In genomic region chr19:5924713-5925093, GRCm38 (mm10) we compare ENCODE assay signal across 8 mouse cellular contexts. TPM values are rescaled to one million over a fixed set of nuclear protein-coding genes. Genes with fewer than 3 reads are reported as not detected.
DNase-seq lines count a peak whose midpoint lies in the region; ATAC-seq lines count a peak whose summit lies in the region.

Gene Cdc42ep2, minus strand, starts transcription at chr19:5924816.

- H3K4me1 ChIP-seq in hindbrain, embryonic 15.5 days (replicated peaks) = peaks cover 43% of the 10 kb centered on the region

- peak within 1 kb of the TSS; percentile 80 for H3K9ac ChIP-seq in hindbrain, embryonic 15.5 days

- no peaks in the 10 kb centered on the region for H3K27me3 ChIP-seq in hindbrain, embryonic 15.5 days

- no peaks in the 10 kb centered on the region for H3K9me3 ChIP-seq in hindbrain, embryonic 15.5 days

- H3K27ac ChIP-seq in hindbrain, embryonic 15.5 days (replicated peaks) = peak within 1 kb of the TSS; percentile 89

- H3K4me3 ChIP-seq in hindbrain, embryonic 15.5 days = peak within 1 kb of the TSS; percentile 63

- peak; percentile 95 for ATAC-seq in hindbrain, embryonic 15.5 days (ENCODE audit: low FRiP score, low read depth)

- H3K4me2 ChIP-seq in hindbrain, embryonic 15.5 days = peak within 1 kb of the TSS; percentile 81

- WGBS in hindbrain, embryonic 15.5 days = 0% methylated on average over 18 of the region's 18 CpGs

- H3K36me3 ChIP-seq in hindbrain, embryonic 15.5 days = no peaks in the 10 kb centered on the region

- peak; percentile 88 for DNase-seq in T-cell, adult 2 months (ENCODE audit: low spot score)
- DNase-seq in cerebellum, postnatal 36 days = peak; percentile 94 to 97
- DNase-seq in frontal cortex, postnatal 36 days (ENCODE audit: low spot score in 2 of 2) = peak; percentile 90 to 91
- DNase-seq in left cerebral cortex, adult 11 months (ENCODE audit: low spot score) = peak; percentile 89
- peak; percentile 98 for DNase-seq in lung, postnatal 4 days
- peak; percentile 81 for DNase-seq in retina, postnatal 7 days (ENCODE audit: low read depth, low spot score)
- peak; percentile 88 for DNase-seq in urinary bladder, adult 2 months (ENCODE audit: low spot score)

RNA-seq across cellular contexts. Expression of gene Cdc42ep2, which starts in this region (rescaled TPM):
- polyA plus RNA-seq in hindbrain, embryonic 15.5 days (2015; fragmentation: Nextera tagmentation; extraction: Ambion mirVana) = 19.0 and 20.3 TPM in 2 replicates
- 22.9 and 26.2 TPM in 2 replicates for polyA plus RNA-seq in urinary bladder, adult 2 months (2012; rRNA removed)

Comparison
In these comparisons a context has a peak if more than half of its experiments do, and no peak if none do; other contexts are left out.
1. Peak in every context shown above with its lines: DNase-seq, ATAC-seq, H3K4me3 ChIP-seq and H3K27ac ChIP-seq.